Mouse (Mus musculus) erythroblast, embryonic 14.5 days (primary cell): Measurements from ENCODE around the gene Ropn1l.

ENCODE experiments used
- GATA1 ChIP-seq: IDR thresholded peaks from 2 replicates; pipeline ENCODE4 v1.6.1; 2012; ENCODE audit warnings: low read length, inconsistent platforms, mixed read lengths
- TAL1 ChIP-seq: IDR thresholded peaks from 3 replicates; pipeline ENCODE4 v1.6.1; 2012; ENCODE audit warnings: low read length, inconsistent platforms, mixed read lengths

DNA sequence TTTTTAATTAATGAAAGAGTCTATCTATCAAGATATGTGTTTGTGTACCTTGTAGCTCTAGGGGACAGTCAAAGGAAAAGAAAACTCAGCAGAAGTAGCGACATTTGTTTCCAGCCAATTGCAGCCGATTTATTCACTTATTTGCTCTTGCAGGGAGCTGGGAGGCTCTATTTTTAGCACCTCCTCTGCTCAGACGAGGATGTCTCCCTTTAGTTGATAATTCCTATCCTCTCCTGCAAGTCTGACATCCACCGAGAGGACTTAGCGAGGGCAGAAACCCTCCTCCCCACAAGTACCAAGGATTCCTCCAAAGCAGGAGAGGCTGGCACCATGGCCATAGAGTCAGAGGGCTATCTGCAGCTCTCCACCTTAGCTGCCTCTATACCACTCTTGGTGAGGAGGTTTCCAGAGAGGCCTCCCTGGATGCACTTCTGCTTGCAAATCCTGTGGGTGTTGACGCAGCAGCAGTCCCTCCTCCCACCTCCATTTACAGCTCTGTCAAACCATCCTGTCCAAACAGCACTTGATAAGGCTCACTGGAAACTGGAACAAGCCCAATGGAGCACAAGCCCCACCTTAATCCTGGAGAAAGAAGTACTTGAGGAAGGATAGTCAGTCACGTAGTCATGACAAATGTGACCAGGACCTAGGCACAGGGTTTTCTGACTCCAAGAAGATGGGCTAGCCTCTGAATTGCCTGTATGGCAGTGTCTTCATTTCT is 30.7 kb downstream of the Ropn1l start:
- TF ChIP-seq GATA1 (no peak), TAL1 (peak; percentile 8; the same call in 1 of the 3 replicates)
